Mouse (Mus musculus): Measurements from ENCODE around the gene Gm17361. TPM values are rescaled to one million over a fixed set of nuclear protein-coding genes. Genes with fewer than 3 reads are reported as not detected.

Gm17361 gene
- polyA plus RNA-seq (2015; fragmentation: Illumina TruSeq; extraction: RNeasy Lipid Tissue Mini Kit (QIAGEN cat#74804); ENCODE audit: insufficient read depth, low replicate concordance), result not detected

GRCm38 (mm10) chrX:125003863-125004262 lies at the start of gene Gm17361:
Gm17361 (plus strand) TSS chrX:125004163.

